Mouse (Mus musculus) lung, embryonic 15.5 days (tissue): ENCODE results near the gene Iltifb. TPM values are rescaled to one million over a fixed set of nuclear protein-coding genes. Genes with fewer than 3 reads are reported as not detected.
"Not testable (repeated sequence)": the region's sequence is repeated elsewhere in the genome, so short reads cannot be mapped to it uniquely, and the experiment has no call there.

Experiments used
- ATAC-seq: fragments of 200-750 bp; cut with Nextera tagmentation; 2 replicates; pipeline ENCODE4 v1.8.0; 2017; ENCODE audit warnings: moderate number of reproducible peaks, borderline replicate concordance; ENCODE audit not compliant: low FRiP score, low TSS enrichment; ENCODE audit errors: extremely low read depth
- H3K27ac ChIP-seq: fragments of 300-500 bp; sonication (generic); 2 replicates; pipeline ENCODE4 v1.5.1; 2015; ENCODE audit warnings: moderate library complexity, mild to moderate bottlenecking, inconsistent platforms
- H3K27me3 ChIP-seq: fragments of 300-500 bp; sonication (generic); 2 replicates; pipeline ENCODE4 v1.6.1; 2015; ENCODE audit warnings: inconsistent platforms
- H3K36me3 ChIP-seq: fragments of 300-500 bp; sonication (generic); 2 replicates; pipeline ENCODE4 v1.6.1; 2015; ENCODE audit warnings: inconsistent platforms
- H3K4me1 ChIP-seq: fragments of 300-500 bp; sonication (generic); 2 replicates; pipeline ENCODE4 v1.6.1; 2015; ENCODE audit warnings: inconsistent platforms
- H3K4me2 ChIP-seq: fragments of 300-500 bp; sonication (generic); 2 replicates; pipeline ENCODE4 v1.6.1; 2015; ENCODE audit warnings: inconsistent platforms, mild to moderate bottlenecking, moderate library complexity
- H3K4me3 ChIP-seq: fragments of 300-500 bp; sonication (generic); 2 replicates; pipeline ENCODE4 v1.5.1; 2015; ENCODE audit warnings: mild to moderate bottlenecking, inconsistent platforms
- H3K9ac ChIP-seq: fragments of 300-500 bp; sonication (generic); 2 replicates; pipeline ENCODE4 v1.6.1; 2015; ENCODE audit warnings: inconsistent platforms
- H3K9me3 ChIP-seq: fragments of 300-500 bp; sonication (generic); 2 replicates; pipeline ENCODE4 v1.6.1; 2016; ENCODE audit warnings: inconsistent platforms
- WGBS: fragments of 180-500 bp; shearing (Covaris S2); methylation state at CpG from one replicate; pipeline ENCODE4 v1.1.7; 2015; 5-methylcytosine and 5-hydroxymethylcytosine counted together
- polyA plus RNA-seq: library from polyadenylated mRNA; unstranded; fragments of >200 nt; fragmentation: Nextera tagmentation; extraction: Ambion mirVana; gene quantifications from 2 replicates; pipeline ENCODE4 v1.2.1, GENCODE M21; 2015

Gene Iltifb
- polyA plus RNA-seq, result not detected in 2 replicates

- no peaks in the 10 kb centered on the region for H3K27me3 ChIP-seq
- no peaks in the 10 kb centered on the region for H3K4me1 ChIP-seq
- H3K36me3 ChIP-seq, result no peaks in the 10 kb centered on the region
- H3K9me3 ChIP-seq, result no peaks in the 10 kb centered on the region
- no peak within 1 kb of the TSS for H3K27ac ChIP-seq
- no peak within 1 kb of the TSS for H3K4me2 ChIP-seq
- ATAC-seq, result no peak
- no peak within 1 kb of the TSS for H3K4me3 ChIP-seq
- 80% methylated on average over 6 of the region's 6 CpGs for WGBS
- no peak within 1 kb of the TSS for H3K9ac ChIP-seq
These were observed at the start of gene Iltifb for GRCm38 (mm10) chr10:118294938-118295337. Iltifb (minus strand) TSS chr10:118295038.

GRCm38 (mm10) chr10:118343155-118343554 is 48.3 kb upstream of the Iltifb start, which contains the start of gene Gm9046:
Gm9046 (minus strand) TSS chr10:118343255.
- H3K4me1 ChIP-seq, result not testable (repeated sequence)

DNA sequence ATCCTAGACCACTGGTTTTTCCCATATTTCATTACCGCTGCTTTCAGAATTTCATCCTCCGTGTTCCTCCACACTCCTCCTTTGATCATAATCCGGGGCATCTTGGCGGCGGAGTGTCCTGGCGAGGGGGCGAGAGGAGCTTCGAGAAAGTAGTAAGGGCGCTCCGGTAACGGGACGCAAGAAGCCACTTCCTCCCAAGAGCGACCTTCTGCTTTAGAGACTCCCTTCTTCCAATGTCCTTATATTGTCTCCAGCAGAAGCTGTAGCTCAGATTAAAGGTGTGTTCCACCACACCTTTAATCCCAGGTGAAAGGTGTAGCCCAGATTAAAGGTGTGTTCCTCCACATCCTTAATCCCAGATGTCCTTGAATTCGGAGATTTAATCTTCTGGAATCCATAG is 42.9 kb upstream of the Iltifb start, which contains the start of gene Gm9045:
Gm9045 (minus strand) TSS at position 101 of the 400 bp plus-strand sequence.
- H3K36me3 ChIP-seq, H3K9me3 ChIP-seq, H3K27ac ChIP-seq, H3K4me2 ChIP-seq, H3K9ac ChIP-seq, H3K4me1 ChIP-seq, H3K4me3 ChIP-seq, H3K27me3 ChIP-seq, ATAC-seq: not testable (repeated sequence)
- no CpG with 5 or more reads among the region's 14 CpGs for WGBS

More at GRCm38 (mm10) chr10:118343155-118343554, 48.3 kb upstream of the Iltifb start, which contains the start of gene Gm9046:
- not testable (repeated sequence) for H3K9ac ChIP-seq, H3K36me3 ChIP-seq, H3K9me3 ChIP-seq, H3K27me3 ChIP-seq, H3K4me3 ChIP-seq, H3K27ac ChIP-seq, H3K4me2 ChIP-seq, ATAC-seq
- no CpG with 5 or more reads among the region's 14 CpGs for WGBS

- not testable (repeated sequence) for H3K4me2 ChIP-seq, H3K9me3 ChIP-seq, H3K27ac ChIP-seq, H3K27me3 ChIP-seq, H3K9ac ChIP-seq, H3K4me3 ChIP-seq, ATAC-seq, H3K4me1 ChIP-seq, H3K36me3 ChIP-seq
- WGBS, result no CpG with 5 or more reads among the region's 14 CpGs
These were observed 37.5 kb upstream of the Iltifb start, which contains the start of gene Gm9044 for GRCm38 (mm10) chr10:118332308-118332707. Gm9044 (minus strand) TSS chr10:118332408.

- not testable (repeated sequence) for H3K4me1 ChIP-seq, H3K9ac ChIP-seq, H3K36me3 ChIP-seq, H3K4me3 ChIP-seq, ATAC-seq, H3K9me3 ChIP-seq, H3K27ac ChIP-seq, H3K27me3 ChIP-seq, H3K4me2 ChIP-seq
- WGBS, result no CpG with 5 or more reads among the region's 11 CpGs
These were observed 32.0 kb upstream of the Iltifb start, which contains the start of gene Gm9040 for GRCm38 (mm10) chr10:118326869-118327268. Gm9040 (minus strand) TSS chr10:118326969.

DNA sequence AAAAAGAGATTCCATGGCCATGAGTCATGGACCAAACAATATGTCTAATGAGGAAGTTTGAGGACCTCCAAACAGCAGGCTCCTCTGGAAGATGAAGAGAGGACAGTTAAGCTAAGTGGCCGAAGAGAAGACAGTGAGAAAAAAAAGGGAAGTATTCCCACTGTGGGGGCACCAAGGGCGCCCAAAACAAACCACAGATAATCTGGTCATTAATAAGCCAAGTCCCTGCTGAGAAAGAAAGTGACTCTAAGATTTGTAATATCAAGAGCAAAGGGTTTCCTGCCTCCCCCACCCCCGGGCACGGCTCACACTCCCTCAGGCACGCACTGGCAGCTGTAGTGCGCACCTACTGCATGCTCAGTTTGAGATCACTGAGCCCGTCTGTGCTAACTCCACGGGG is 24.2 kb upstream of the Iltifb start:
- H3K9me3 ChIP-seq, result no peaks in the 10 kb centered on the region
- H3K9ac ChIP-seq, result no peak overlapping the region
- no peak overlapping the region for H3K4me2 ChIP-seq
- no peak overlapping the region for H3K27ac ChIP-seq
- no peaks in the 10 kb centered on the region for H3K36me3 ChIP-seq
- no peaks in the 10 kb centered on the region for H3K27me3 ChIP-seq
- ATAC-seq, result no peak
- H3K4me1 ChIP-seq, result no peaks in the 10 kb centered on the region
- no peak overlapping the region for H3K4me3 ChIP-seq
- 79% methylated on average over 8 of the region's 8 CpGs for WGBS

DNA sequence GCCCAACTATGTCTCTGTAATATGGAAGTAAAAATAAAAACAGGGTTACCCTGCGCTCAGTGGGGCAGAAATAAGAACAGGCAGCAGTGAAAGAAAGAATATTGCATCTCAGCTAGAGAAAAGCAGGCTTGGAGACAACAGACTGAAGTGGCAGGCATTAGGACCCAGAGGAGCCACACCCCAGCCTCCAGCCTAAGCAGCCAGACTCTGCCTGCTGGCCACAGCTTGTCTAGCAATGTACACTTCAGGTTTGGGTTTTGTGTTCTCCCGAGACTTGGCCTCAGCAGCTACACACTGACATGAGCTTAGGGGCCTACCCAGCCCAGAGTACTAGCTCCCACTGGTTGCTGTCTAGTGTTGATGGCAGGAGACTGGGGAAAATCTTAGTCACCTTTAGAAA is 7.3 kb upstream of the Iltifb start:
- H3K27ac ChIP-seq, H3K9ac ChIP-seq, H3K4me1 ChIP-seq, H3K9me3 ChIP-seq, H3K36me3 ChIP-seq, H3K4me3 ChIP-seq, H3K4me2 ChIP-seq, H3K27me3 ChIP-seq, ATAC-seq: not testable (repeated sequence)
- 38% methylated on average over 2 of the region's 2 CpGs for WGBS

DNA sequence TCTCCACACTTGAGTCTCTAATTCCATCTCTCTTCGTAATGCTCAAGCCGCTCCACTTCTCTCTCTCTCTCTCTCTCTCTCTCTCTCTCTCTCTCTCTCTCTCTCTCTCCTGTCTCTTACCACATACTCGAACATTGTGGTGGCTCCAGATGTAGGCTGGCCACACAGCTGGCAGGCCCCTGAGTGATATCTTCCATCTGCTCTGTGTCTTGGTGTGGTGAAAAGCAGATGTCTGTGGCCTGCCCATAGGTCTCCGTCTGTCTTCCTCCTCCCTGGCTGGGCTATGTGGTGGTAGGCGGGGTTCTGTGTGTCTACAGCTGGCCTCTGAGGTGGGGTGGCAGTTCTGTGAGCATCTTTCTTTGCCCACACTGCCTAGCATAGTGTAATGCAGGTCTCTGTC is 11.8 kb downstream of the Iltifb start:
- not testable (repeated sequence) for H3K4me1 ChIP-seq, H3K4me3 ChIP-seq, H3K9me3 ChIP-seq, H3K36me3 ChIP-seq, H3K27ac ChIP-seq, H3K27me3 ChIP-seq, H3K9ac ChIP-seq, H3K4me2 ChIP-seq
- WGBS, result 83% methylated on average over 2 of the region's 5 CpGs
- ATAC-seq, result 0 out of 2 replicates have a peak, but pooled peaks have one; percentile 40

DNA sequence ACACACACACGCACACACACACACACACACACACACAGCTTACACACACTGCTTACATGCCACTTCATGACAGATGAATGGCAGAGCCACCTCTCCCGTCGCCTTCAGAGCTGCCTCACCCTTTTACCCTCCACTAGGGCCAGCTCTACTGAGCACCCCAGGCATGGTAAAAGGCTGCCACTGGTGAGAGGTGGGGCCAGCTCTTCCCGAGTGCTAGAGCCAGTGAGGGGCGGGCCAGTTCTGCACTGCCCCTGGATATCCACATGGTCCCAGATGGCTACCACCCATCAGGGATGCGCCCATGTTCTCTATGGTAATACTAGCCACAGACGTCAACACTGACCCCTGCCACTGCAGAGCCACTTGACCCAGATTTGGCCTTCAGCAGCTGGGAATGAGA is 12.3 kb downstream of the Iltifb start:
- H3K9ac ChIP-seq, H3K4me3 ChIP-seq, H3K4me1 ChIP-seq, H3K9me3 ChIP-seq, H3K27ac ChIP-seq, H3K27me3 ChIP-seq, H3K36me3 ChIP-seq, H3K4me2 ChIP-seq: not testable (repeated sequence)
- 70% methylated on average over 7 of the region's 7 CpGs for WGBS
- peak; percentile 44; the same call in 1 of the 2 replicates for ATAC-seq

DNA sequence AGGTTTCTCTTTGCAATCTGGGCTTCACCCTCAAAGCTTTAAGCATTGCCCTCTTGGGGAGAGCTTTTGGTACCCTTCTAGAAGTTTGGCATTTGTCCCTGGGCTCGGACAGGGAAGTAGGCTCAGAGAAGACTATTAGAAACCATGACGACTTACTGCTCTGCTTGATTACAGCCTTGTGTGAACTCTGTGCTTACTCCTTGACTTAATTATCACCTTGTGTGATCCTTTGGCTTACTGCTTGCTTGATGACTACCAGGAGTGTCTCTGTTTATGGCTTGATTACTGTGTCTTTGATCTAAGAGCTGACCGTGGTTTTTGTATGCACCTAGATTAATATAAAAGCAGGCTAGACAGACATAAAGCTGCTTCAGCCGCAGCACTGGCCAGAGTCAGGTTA is 16.8 kb downstream of the Iltifb start:
- not testable (repeated sequence) for H3K4me1 ChIP-seq, H3K4me3 ChIP-seq, H3K9ac ChIP-seq, H3K36me3 ChIP-seq, H3K4me2 ChIP-seq, H3K9me3 ChIP-seq, H3K27ac ChIP-seq, H3K27me3 ChIP-seq, ATAC-seq
- WGBS, result no CpG with 5 or more reads among the region's 4 CpGs

- H3K36me3 ChIP-seq, H3K9ac ChIP-seq, H3K27me3 ChIP-seq, H3K4me1 ChIP-seq, H3K9me3 ChIP-seq, H3K27ac ChIP-seq, H3K4me3 ChIP-seq, ATAC-seq, H3K4me2 ChIP-seq: not testable (repeated sequence)
- no CpG with 5 or more reads among the region's 2 CpGs for WGBS
These were observed 23.4 kb downstream of the Iltifb start for GRCm38 (mm10) chr10:118271416-118271815.

DNA sequence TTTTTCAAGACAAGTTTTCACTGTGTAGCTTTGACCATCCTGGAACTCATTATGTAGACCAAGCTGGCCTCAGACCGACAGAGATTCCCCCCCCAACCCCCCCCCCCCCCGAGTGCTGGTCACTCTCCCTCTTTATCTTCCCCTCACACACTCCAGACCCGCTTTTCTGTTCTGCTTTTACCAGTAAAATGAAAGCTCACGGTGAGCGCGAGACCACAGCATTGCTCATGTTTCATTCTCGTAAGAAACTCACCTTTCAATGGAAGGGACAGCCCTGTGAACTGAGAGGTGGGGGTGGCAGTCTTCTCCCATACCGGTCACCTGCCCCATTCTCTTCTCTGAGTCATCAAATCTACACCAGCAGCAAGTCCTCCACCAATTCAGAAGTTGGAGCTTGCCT is 26.0 kb downstream of the Iltifb start:
- H3K27ac ChIP-seq, H3K9me3 ChIP-seq, H3K4me3 ChIP-seq, H3K9ac ChIP-seq, ATAC-seq, H3K4me2 ChIP-seq, H3K36me3 ChIP-seq, H3K27me3 ChIP-seq, H3K4me1 ChIP-seq: not testable (repeated sequence)
- WGBS, result 48% methylated on average over 4 of the region's 8 CpGs

GRCm38 (mm10) chr10:118258388-118258787 is 36.5 kb downstream of the Iltifb start, which contains the start of gene Gm32802:
Gm32802 (plus strand) TSS chr10:118258688.
- not testable (repeated sequence) for ATAC-seq

More at GRCm38 (mm10) chr10:118258388-118258787, 36.5 kb downstream of the Iltifb start, which contains the start of gene Gm32802:
- H3K27ac ChIP-seq, H3K27me3 ChIP-seq, H3K9me3 ChIP-seq, H3K36me3 ChIP-seq, H3K9ac ChIP-seq, H3K4me2 ChIP-seq, H3K4me3 ChIP-seq, H3K4me1 ChIP-seq: not testable (repeated sequence)
- no CpG with 5 or more reads among the region's 13 CpGs for WGBS
